Mouse (Mus musculus): ENCODE measurements at regions not wholly inside any gene's neighbourhood (a gene's known extent, or its start where the extent isn't known, plus 50 kb on each side); places are given as distances from the start of the nearest gene placed in this dataset.

DNA sequence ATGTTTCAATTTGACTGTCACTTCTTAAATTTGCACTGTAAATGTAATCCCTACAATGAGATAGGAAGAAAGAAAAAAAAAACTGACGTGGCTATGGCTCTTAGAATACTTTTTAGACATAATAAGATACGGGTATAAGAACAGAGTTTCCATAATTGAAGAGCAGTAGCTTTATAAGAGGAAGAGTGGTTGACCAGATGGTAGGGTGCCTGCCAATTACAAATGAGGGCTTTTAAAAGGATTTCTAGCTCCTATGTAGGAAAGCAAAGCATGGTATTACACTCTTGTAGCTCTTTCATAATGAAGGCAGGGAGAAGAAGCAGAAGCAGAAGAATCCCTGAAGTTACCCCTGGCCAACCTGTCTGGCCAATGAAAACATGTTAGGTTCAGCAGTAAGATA lies 239.7 kb upstream of the Car10 start:
- DNase-seq (ENCODE audit: low spot score in 2 of 2) = no peak

DNA sequence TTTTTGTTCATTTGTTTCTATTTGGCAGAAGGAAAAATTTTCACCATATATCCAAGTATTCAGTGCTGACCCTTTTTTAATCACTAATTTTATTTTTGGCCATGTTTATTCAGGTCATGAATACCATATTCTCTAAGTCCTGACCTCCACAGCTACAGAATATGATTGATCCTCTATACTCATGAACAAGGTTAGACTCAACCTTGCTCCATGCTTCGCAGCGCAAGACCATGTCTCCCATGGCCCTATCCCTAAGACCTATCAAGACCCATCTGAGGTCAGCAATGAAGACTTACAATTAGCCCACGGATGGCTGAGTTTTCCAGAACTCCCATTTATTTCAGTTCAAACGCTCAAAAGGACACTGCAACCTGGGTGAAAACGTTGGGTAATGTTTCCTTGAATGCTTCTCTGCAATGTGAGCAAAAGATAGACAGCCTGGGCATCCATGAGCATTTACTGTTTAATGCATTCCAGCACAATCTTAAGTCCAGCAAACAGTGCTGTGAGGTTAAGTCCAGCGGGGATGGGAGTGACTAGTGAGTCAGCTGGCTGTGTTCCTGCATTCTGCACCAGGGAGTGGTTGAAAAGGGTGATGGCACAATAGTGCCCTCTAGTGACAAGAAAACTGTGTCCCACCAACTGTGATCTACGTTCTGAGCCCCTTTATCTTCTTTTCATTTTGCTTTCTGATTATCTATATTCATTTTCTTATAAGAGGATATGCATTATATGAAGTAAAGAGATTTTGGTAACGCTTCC lies 208.0 kb upstream of the Car10 start:
- peak; percentile 43 to 45 for DNase-seq (ENCODE audit: low spot score in 2 of 2)

DNA sequence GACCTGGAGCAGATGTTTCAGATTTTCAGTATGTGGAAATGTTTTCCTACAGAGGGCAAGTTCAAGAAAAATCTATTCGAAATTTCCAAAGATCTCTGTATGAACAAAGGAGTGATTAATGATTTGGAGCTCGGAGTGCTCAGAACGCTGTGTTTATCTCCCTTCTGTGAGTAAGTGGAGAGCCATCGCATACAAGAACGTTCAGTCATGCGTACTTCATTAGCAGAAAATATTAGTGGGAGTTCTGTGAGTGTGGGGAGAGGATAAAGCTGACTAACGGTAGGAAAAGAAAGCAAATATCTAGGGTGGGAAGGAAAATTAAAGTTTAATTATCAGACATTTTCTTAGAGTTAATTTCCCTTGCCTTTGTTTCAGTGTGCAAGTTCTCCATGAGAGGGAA lies 198.5 kb upstream of the Car10 start:
- DNase-seq (ENCODE audit: low spot score in 2 of 2) = no peak

All from right cerebral cortex, adult 2 months (tissue).